Mouse (Mus musculus) brain, embryonic 14.5 days (tissue): ENCODE measurements around the gene Gtpbp3.

Experiments used
- CTCF ChIP-seq: fragments of 200-500 bp; IDR thresholded peaks from 2 replicates; pipeline ENCODE4 v1.5.1; 2012; ENCODE audit warnings: inconsistent platforms, mild to moderate bottlenecking, moderate library complexity, borderline replicate concordance; ENCODE audit not compliant: insufficient read depth, insufficient read length; ENCODE audit errors: extremely low read depth
- POLR2A ChIP-seq: fragments of 200-500 bp; IDR thresholded peaks from 2 replicates; pipeline ENCODE4 v1.6.1; 2012; ENCODE audit warnings: mild to moderate bottlenecking, inconsistent platforms, borderline replicate concordance; ENCODE audit not compliant: poor library complexity, insufficient read depth, insufficient read length, severe bottlenecking; ENCODE audit errors: extremely low read depth

DNA sequence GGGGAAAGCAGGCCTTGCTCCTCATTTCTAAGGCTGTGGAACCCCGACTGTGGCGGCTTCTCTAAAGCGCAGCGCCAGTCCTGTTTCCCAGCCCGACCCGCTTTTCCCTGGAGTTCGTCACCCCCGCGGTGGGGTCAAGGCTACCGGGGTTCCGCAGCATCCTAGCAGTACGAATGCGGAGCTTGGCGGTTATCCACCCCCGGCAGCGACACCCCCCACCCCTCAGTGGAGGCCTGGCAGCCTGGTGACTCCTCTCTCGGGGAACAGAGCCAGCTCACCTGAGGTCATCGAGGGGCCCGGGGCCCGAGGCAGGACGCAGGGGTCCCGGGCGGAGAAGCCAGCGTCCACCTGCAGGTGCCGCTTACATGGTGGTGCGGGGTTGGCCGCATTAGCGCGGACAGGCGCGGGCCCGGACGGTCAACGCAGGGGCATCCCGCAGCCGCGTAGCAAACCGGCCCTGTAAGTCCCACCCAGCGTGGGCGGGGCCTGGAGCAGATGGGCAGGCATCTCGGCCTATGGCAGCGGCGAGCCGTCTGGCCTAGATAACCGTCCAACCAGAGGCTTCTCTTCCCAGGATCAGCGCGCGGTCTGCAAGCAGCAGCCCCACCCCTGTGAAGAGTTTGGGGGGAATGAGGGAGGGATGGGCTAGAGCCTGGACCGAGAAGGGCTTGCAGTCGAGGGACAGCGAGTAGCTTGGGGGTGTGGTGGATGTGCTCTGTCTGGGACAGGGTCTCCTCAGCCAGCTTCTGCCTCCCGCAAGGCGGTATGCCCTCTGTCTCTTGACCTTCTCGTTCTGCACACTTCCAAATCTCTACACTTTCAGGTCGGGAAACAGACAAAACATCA is 24.5 kb upstream of the Gtpbp3 start, which contains the start of gene Abhd8:
- TF ChIP-seq POLR2A (peak; percentile 67; the same call in 1 of the 2 replicates), CTCF (no peak)
